Mouse (Mus musculus): Measurements from ENCODE around the gene Ifnl2.

- TF ChIP-seq CTCF (IDR thresholded peaks at IDR 0.05; ENCODE audit: extremely low read depth, insufficient read length, insufficient replicate concordance, low read depth, low read length) (no peak), POLR2A (IDR thresholded peaks at IDR 0.05; ENCODE audit: low read depth, low read length) (no peak)
Observed at GRCm38 (mm10) chr7:28557708-28558107, 47.5 kb upstream of the Ifnl2 start.
